Mouse (Mus musculus) stomach, adult 2 months (tissue): Measurements from ENCODE around the gene Auts2. TPM values are rescaled to one million over a fixed set of nuclear protein-coding genes. Genes with fewer than 3 reads are reported as not detected.

ENCODE experiments used
- polyA plus RNA-seq: library from polyadenylated mRNA; depleted of rRNA; stranded (reverse); fragments of >200 nt; gene quantifications from 2 replicates; pipeline ENCODE4 v1.2.3, GENCODE M21; 2012; rRNA removed

Auts2 gene
- 8.4 and 9.6 TPM in 2 replicates for polyA plus RNA-seq

DNA sequence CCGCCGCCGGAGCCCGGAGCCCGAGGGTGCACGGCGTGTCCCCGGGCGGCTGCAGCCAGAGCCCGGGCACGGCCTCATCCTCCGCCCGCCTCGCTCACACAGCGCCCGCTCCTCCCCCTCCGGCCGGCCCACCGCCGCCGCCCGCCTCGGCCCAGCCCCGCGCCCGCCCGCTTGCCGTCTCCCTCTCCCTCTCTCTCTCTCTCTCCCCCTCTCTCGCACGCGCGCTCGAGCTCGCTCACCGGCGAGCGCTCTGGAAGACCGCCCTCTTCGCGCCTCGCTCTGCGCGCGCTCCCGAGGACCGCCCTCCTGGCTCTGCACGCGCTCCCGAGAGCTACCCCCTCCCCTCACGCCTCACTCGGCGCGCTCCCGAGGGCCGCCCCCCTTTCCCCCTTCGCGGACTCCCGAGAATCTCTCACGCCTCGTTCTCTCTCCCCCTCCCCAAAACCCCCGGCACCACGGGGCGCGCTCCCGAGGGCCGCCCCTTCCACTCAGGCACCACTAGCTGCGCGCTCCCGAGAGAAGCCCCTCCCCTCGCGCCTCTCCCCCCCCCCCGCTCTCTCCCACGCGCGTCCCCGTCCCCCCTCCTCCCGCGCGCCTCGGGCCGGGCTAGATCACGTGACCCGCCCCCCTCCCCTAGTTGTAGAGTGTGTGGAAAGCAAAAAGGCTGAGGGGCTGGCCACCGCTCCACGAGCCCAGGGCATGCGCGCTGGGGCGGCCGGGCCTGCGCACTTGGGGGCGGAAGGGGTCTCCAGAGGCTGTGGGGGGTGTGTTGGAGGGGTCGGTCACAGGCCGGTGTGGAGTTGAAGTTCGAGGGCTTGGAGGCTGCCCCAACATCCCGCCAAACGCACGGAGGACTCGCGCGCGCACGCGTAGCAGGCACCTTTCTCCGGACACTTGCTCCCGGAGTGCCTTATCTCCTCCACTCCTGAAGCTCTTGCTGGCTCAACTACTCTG, at the start of gene Auts2:
Gene Auts2 (minus strand): TSS at position 227 of the 954 bp plus-strand sequence.

